Mouse (Mus musculus) ES-Bruce4 (cell line): ENCODE measurements around the gene Cfap97d1. TPM values are rescaled to one million over a fixed set of nuclear protein-coding genes. Genes with fewer than 3 reads are reported as not detected.
A peak's percentile ranks its signal among the peaks of the same experiment; 100 is the strongest.

ENCODE experiments used
- H3K27ac ChIP-seq: 2 replicates; pipeline ENCODE4 v1.5.1; 2012; ENCODE audit warnings: low read length, inconsistent platforms; ENCODE audit not compliant: insufficient read depth
- H3K27me3 ChIP-seq: 2 replicates; pipeline ENCODE4 v1.6.1; 2012; ENCODE audit warnings: mild to moderate bottlenecking, low read length, inconsistent platforms; ENCODE audit not compliant: control insufficient read depth, poor library complexity, insufficient read depth, severe bottlenecking
- H3K36me3 ChIP-seq: 2 replicates; pipeline ENCODE4 v1.6.1; 2012; ENCODE audit warnings: inconsistent platforms, mild to moderate bottlenecking, low read length, moderate library complexity; ENCODE audit not compliant: control insufficient read depth, poor library complexity, insufficient read depth, severe bottlenecking
- H3K4me1 ChIP-seq: one replicate; pipeline ENCODE4 v1.8.1; 2011; ENCODE audit warnings: low read length; ENCODE audit not compliant: control insufficient read depth, insufficient read depth
- H3K4me3 ChIP-seq: 2 replicates; pipeline ENCODE4 v1.5.1; 2011; ENCODE audit warnings: low read depth, mild to moderate bottlenecking, low read length
- H3K9ac ChIP-seq: 2 replicates; pipeline ENCODE4 v1.6.1; 2012; ENCODE audit warnings: low read depth, mild to moderate bottlenecking, inconsistent platforms; ENCODE audit not compliant: poor library complexity, severe bottlenecking
- H3K9me3 ChIP-seq: replicated peaks from 2 replicates; pipeline ENCODE4 v1.6.1; 2012; ENCODE audit warnings: mild to moderate bottlenecking, low read length, inconsistent platforms; ENCODE audit not compliant: control insufficient read depth, poor library complexity, insufficient read depth, severe bottlenecking
- CTCF ChIP-seq: IDR thresholded peaks from one replicate; pipeline ENCODE4 v1.8.1; 2011; ENCODE audit warnings: low read depth, low read length
- EP300 ChIP-seq: IDR thresholded peaks from 2 replicates; pipeline ENCODE4 v1.6.1; 2011; ENCODE audit warnings: low read depth, low read length; ENCODE audit not compliant: insufficient read depth
- POLR2A ChIP-seq: IDR thresholded peaks from one replicate; pipeline ENCODE4 v1.8.1; 2011; ENCODE audit warnings: low read length; ENCODE audit not compliant: insufficient read depth
- polyA plus RNA-seq: library from polyadenylated mRNA; stranded (reverse); fragments of >200 nt; gene quantifications from 2 replicates; pipeline ENCODE4 v1.2.4, GENCODE M21; 2011; ENCODE audit warnings: low read depth; ENCODE audit not compliant: missing spikeins, insufficient read depth, insufficient read length

The Cfap97d1 gene
- polyA plus RNA-seq, 1 experiment: not detected

DNA sequence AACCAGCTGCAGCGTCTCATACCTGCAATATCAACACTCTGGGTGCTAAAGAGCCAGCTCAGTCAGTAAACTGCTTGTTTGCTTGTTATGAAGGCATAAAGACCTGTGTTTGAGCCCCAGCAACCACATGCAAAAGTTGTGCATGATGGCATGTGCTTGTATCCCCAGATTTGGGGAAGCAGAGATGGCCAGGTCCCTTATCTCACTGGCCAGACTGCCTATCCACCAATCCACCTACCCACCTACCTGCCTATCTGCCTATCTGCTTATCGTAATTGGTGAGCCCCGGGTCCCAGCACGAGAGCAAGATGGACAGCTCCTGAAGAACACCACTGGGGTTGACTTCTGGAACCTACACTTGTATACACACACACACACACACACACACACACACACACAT, 45.2 kb downstream of the Cfap97d1 start:
- Histone ChIP-seq H3K36me3 (no peaks in the 10 kb centered on the region), H3K9me3 (no peaks in the 10 kb centered on the region), H3K27me3 (no peaks in the 10 kb centered on the region; the same call in 1 of the 2 replicates), H3K9ac (no peak overlapping the region), H3K27ac (no peak overlapping the region), H3K4me1 (peaks cover 7% of the 10 kb centered on the region), H3K4me3 (no peak overlapping the region)
- no peak for TF ChIP-seq POLR2A
- no peak for TF ChIP-seq EP300
- no peak for TF ChIP-seq CTCF

DNA sequence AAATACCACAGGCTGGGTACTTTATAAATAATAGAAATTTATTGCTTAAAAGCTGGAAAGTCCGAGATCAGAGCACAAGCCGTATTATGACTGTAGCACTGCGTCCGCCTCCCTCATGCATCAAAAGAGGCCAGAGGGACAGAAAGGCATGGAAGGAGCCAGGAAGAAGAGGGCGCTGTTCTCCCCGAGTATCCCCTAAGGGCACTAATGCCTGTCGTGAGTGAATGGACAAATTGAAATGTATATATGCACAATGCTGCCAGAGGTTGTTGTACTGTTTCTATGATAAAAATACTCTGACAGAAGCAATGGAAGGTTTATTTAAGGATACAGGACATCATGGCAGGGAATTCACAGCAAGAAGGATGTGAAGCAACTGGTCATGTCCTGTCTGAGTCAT, 45.9 kb downstream of the Cfap97d1 start:
- H3K4me3 ChIP-seq: no peak overlapping the region
- TF ChIP-seq POLR2A (no peak), CTCF (peak; percentile 29), EP300 (no peak)

GRCm38 (mm10) chr11:102031149-102031548, 47.1 kb downstream of the Cfap97d1 start:
- Histone ChIP-seq H3K4me1 (peaks cover 3% of the 10 kb centered on the region), H3K9me3 (no peaks in the 10 kb centered on the region), H3K36me3 (no peaks in the 10 kb centered on the region)

More for the DNA sequence above, 45.9 kb downstream of the Cfap97d1 start:
- H3K36me3 ChIP-seq: no peaks in the 10 kb centered on the region
- no peaks in the 10 kb centered on the region; the same call in 1 of the 2 replicates for H3K27me3 ChIP-seq
- H3K4me1 ChIP-seq: peaks cover 7% of the 10 kb centered on the region
- H3K27ac ChIP-seq: no peak overlapping the region
- no peaks in the 10 kb centered on the region for H3K9me3 ChIP-seq
- H3K9ac ChIP-seq: no peak overlapping the region

GRCm38 (mm10) chr11:102033055-102033591, 49.0 kb downstream of the Cfap97d1 start:
- Histone ChIP-seq H3K9me3 (no peaks in the 10 kb centered on the region), H3K4me1 (no peaks in the 10 kb centered on the region), H3K9ac (no peak overlapping the region), H3K4me3 (no peak overlapping the region), H3K36me3 (no peaks in the 10 kb centered on the region), H3K27me3 (no peaks in the 10 kb centered on the region), H3K27ac (no peak overlapping the region)
- TF ChIP-seq POLR2A: no peak
- TF ChIP-seq EP300: no peak
- TF ChIP-seq CTCF: no peak

More at GRCm38 (mm10) chr11:102031149-102031548, 47.1 kb downstream of the Cfap97d1 start:
- Histone ChIP-seq H3K27ac (no peak overlapping the region), H3K9ac (no peak overlapping the region), H3K27me3 (no peaks in the 10 kb centered on the region; the same call in 1 of the 2 replicates), H3K4me3 (no peak overlapping the region)
- TF ChIP-seq EP300: no peak
- no peak for TF ChIP-seq POLR2A
- TF ChIP-seq CTCF: no peak

DNA sequence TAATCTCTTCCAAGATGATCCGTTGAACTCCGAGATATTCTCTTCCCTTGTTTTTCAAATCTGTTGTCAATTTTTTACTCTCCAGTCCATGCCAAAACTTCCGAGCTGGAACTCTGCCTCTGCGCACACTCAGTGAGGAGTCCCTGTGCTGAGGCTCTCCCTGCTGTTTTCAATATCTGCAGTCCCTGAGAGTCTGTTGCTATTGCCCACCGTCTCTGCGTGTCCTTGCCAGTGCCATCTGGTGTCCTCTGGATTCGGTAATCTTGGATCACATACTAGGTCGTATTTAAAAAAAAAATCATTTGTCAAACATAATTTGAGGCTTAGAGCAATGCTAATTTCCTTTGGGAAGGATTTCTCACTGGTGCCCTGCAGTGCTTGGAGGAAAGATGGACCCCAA, 50.8 kb downstream of the Cfap97d1 start:
- TF ChIP-seq CTCF: no peak
- Histone ChIP-seq H3K9me3 (no peaks in the 10 kb centered on the region), H3K27me3 (no peaks in the 10 kb centered on the region), H3K36me3 (no peaks in the 10 kb centered on the region), H3K27ac (no peak overlapping the region), H3K4me3 (no peak overlapping the region), H3K4me1 (peaks cover 1% of the 10 kb centered on the region), H3K9ac (no peak overlapping the region)

DNA sequence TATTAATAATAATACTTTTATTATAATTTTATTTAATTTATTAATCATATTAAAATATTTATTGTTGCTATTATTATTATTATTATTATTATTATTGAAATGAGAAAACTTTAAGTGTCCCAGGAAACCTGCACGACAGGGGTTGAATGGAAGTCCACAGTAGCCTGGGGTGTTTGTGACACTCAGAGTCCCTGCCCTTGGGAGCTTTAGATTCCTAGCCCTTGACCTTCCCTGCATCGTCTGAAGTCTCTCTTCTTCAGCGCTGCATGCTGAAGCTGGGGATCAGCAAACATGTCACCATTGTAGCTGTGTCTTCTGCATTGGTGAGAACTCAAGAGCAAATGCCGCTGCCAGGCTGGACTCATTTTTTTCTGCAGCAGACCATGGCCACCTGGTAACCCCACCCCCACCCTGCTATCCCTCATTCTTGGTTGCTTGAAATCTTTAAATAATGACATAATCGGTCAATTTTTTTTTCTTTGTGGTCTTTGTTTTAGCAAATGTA, 51.4 kb downstream of the Cfap97d1 start:
- Histone ChIP-seq H3K36me3 (no peaks in the 10 kb centered on the region), H3K4me1 (peaks cover 1% of the 10 kb centered on the region), H3K9ac (no peak overlapping the region), H3K27me3 (no peaks in the 10 kb centered on the region), H3K27ac (no peak overlapping the region), H3K4me3 (no peak overlapping the region), H3K9me3 (no peaks in the 10 kb centered on the region)
- no peak for TF ChIP-seq CTCF
- TF ChIP-seq EP300: no peak
- TF ChIP-seq POLR2A: no peak
